Mouse (Mus musculus) spleen, adult 18-20 months (tissue): ENCODE measurements around the gene Gm20388.
A peak's percentile ranks its signal among the peaks of the same experiment; 100 is the strongest.
"Not testable (repeated sequence)": the region's sequence is repeated elsewhere in the genome, so short reads cannot be mapped to it uniquely, and the experiment has no call there.

Experiments used
- DNase-seq, 2 experiments: peaks; one replicate each; pipeline ENCODE4 v3.0.0; 2022; ENCODE audit warnings: mixed read lengths in 2 of 2

Gene Gm20388

GRCm38 (mm10) chr8:123628968-123629755, 3718.5 kb downstream of the Gm20388 start:
- DNase-seq: peak in 1 of 2 experiments; percentile 59

GRCm38 (mm10) chr8:123630058-123630457, 3719.4 kb downstream of the Gm20388 start:
- no peak for DNase-seq

- DNase-seq: no peak
Measured at GRCm38 (mm10) chr8:123630841-123631251, 3720.2 kb downstream of the Gm20388 start.

- not testable (repeated sequence) for DNase-seq
Measured at GRCm38 (mm10) chr8:123631746-123632145, 3721.1 kb downstream of the Gm20388 start.

- no peak for DNase-seq
Measured at GRCm38 (mm10) chr8:123632257-123632656, 3721.6 kb downstream of the Gm20388 start.

GRCm38 (mm10) chr8:123633801-123634200, 3723.2 kb downstream of the Gm20388 start:
- DNase-seq: no peak

- no peak for DNase-seq
Measured at GRCm38 (mm10) chr8:123634395-123635131, 3723.9 kb downstream of the Gm20388 start.

- no peak for DNase-seq
Measured at GRCm38 (mm10) chr8:123635671-123636070, 3725.0 kb downstream of the Gm20388 start.

- DNase-seq: peak in 1 of 2 experiments; percentile 19
Measured at GRCm38 (mm10) chr8:123643330-123644051, 3732.8 kb downstream of the Gm20388 start.

GRCm38 (mm10) chr8:123645229-123645628, 3734.6 kb downstream of the Gm20388 start:
- DNase-seq: no peak

GRCm38 (mm10) chr8:123648245-123649170, 3737.9 kb downstream of the Gm20388 start:
- DNase-seq: no peak

- DNase-seq: no peak
Measured at GRCm38 (mm10) chr8:123649483-123649882, 3738.8 kb downstream of the Gm20388 start.

- no peak for DNase-seq
Measured at GRCm38 (mm10) chr8:123651390-123652098, 3740.9 kb downstream of the Gm20388 start.

GRCm38 (mm10) chr8:123652641-123653040, 3742.0 kb downstream of the Gm20388 start:
- DNase-seq: no peak

- peak; percentile 46 to 73 for DNase-seq
Measured at GRCm38 (mm10) chr8:123653308-123653993, 3742.8 kb downstream of the Gm20388 start, which contains the start of gene Rhou. Gene Rhou (plus strand): TSS chr8:123653929.

- peak in 1 of 2 experiments; percentile 10 for DNase-seq
Measured at GRCm38 (mm10) chr8:123653994-123654569, 3743.4 kb downstream of the Gm20388 start.

- no peak for DNase-seq
Measured at GRCm38 (mm10) chr8:123654763-123655162, 3744.1 kb downstream of the Gm20388 start.

- no peak for DNase-seq
Measured at GRCm38 (mm10) chr8:123655351-123655779, 3744.7 kb downstream of the Gm20388 start.

- no peak for DNase-seq
Measured at GRCm38 (mm10) chr8:123657826-123658225, 3747.2 kb downstream of the Gm20388 start.

- DNase-seq: no peak
Measured at GRCm38 (mm10) chr8:123659469-123660057, 3748.9 kb downstream of the Gm20388 start.
